Mouse (Mus musculus) frontal cortex, adult 2 months (tissue): ENCODE measurements around the gene Sdhaf2. TPM values are rescaled to one million over a fixed set of nuclear protein-coding genes. Genes with fewer than 3 reads are reported as not detected.

Source experiments
- polyA plus RNA-seq: library from polyadenylated mRNA; depleted of rRNA; stranded (reverse); fragments of >200 nt; gene quantifications from 2 replicates; pipeline ENCODE4 v1.2.3, GENCODE M21; 2012; rRNA removed

Sdhaf2 gene
- polyA plus RNA-seq, 1 experiment = 57.7 TPM

Other genes with a start within 250 kb of the Sdhaf2 start
- gene Dagla, start 221.3 kb downstream of the Sdhaf2 start, polyA plus RNA-seq = 46.8 and 52.7 TPM in 2 replicates
- 187 and 212 TPM in 2 replicates for gene Syt7, start 137.1 kb downstream of the Sdhaf2 start, polyA plus RNA-seq
- gene Lrrc10b, start 68.7 kb downstream of the Sdhaf2 start, polyA plus RNA-seq = 4.7 and 7.8 TPM in 2 replicates
- 0.84 and 1.2 TPM in 2 replicates for gene Ppp1r32, start 43.2 kb downstream of the Sdhaf2 start, polyA plus RNA-seq
- 80.3 and 90.6 TPM in 2 replicates for gene Cpsf7, start 876 bp downstream of the Sdhaf2 start, polyA plus RNA-seq
- gene Tmem216, start 30.1 kb upstream of the Sdhaf2 start, polyA plus RNA-seq = 21.4 and 22.2 TPM in 2 replicates
- 13.9 and 14.1 TPM in 2 replicates for gene Cyb561a3, start 51.0 kb upstream of the Sdhaf2 start, polyA plus RNA-seq
- gene Tmem138, start 51.2 kb upstream of the Sdhaf2 start, polyA plus RNA-seq = 21.2 and 22.3 TPM in 2 replicates
- 126 and 138 TPM in 2 replicates for gene Ddb1, start 79.2 kb upstream of the Sdhaf2 start, polyA plus RNA-seq
- gene Tkfc, start 79.5 kb upstream of the Sdhaf2 start, polyA plus RNA-seq = 14.4 and 15.0 TPM in 2 replicates
- gene Vwce, start 108.1 kb upstream of the Sdhaf2 start, polyA plus RNA-seq = 0.99 and 1.4 TPM in 2 replicates
- 0.17 and 0.46 TPM in 2 replicates for gene Pga5, start 151.9 kb upstream of the Sdhaf2 start, polyA plus RNA-seq
- gene Vps37c, start 162.6 kb upstream of the Sdhaf2 start, polyA plus RNA-seq = 22.6 and 25.1 TPM in 2 replicates
- gene Cd5, start 212.9 kb upstream of the Sdhaf2 start, polyA plus RNA-seq = 0.14 and 0.17 TPM in 2 replicates